ENCODE assay signal across 20 mouse cellular contexts in the genomic region with DNA sequence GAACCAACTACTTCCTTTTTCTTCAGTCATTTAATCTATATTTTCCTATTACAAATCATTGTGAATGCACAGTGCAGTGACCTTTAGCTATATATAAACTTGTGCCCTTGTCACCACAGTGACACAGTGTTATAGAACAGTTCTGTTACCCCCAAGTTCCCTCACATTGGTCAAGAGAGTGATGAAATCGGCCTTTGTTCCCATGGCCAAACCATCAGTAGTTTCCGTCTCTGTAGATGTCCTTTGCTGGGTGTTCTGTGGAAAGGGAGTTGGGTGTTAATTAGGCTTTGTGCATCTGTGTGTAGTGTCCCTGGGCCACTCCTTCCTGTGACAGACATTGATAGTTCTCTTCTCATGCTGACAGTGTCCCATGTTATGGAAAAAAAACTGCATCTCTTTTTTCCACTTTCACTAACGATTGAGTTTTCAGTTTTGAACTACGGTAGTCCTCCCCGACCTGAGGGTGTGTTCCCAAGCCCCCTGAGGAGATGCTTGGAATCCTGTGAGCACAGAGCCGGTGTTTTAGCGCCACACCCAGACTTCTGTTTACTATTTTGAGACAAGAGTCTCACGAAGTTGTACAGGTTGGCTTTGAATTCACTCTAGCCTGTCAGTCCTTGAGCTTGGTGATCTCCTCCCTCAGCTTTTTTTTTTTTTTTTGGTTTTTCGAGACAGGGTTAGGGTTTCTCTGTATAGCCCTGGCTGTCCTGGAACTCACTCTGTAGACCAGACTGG. TPM values are rescaled to one million over a fixed set of nuclear protein-coding genes. Genes with fewer than 3 reads are reported as not detected.
DNase-seq lines count a peak whose midpoint lies in the region; ATAC-seq and TF ChIP-seq lines count a peak whose summit lies in the region.
"Had no signal": no experiment of that assay in that cellular context is flagged by ENCODE, and none has a peak within 500 bp of the region (broad histone marks: within the 10 kb centered on the region; RNA-seq: fewer than 3 reads in every experiment).

No protein-coding gene starts in this region.

- no peak for TF ChIP-seq CTCF in CH12.LX (conservative IDR thresholded peaks at IDR 0.05 in 1 of 2, IDR thresholded peaks at IDR 0.05 in 1 of 2; ENCODE audit: low read depth in 2 of 2, low read length in 2 of 2)

- H3K36me3 ChIP-seq in CH12.LX (replicated peaks in 1 of 2; ENCODE audit: control insufficient read depth in 1 of 2, insufficient read depth in 1 of 2, low read length in 1 of 2) (peaks cover 2 to 56% of the 10 kb centered on the region in 2 experiments), macrophage (ENCODE audit: inconsistent target) (no peaks in the 10 kb centered on the region)
- H3K36me3 ChIP-seq: forebrain, embryonic 15.5 days; neural tube, embryonic 12.5 days had no signal

- DNase-seq in 416B (ENCODE audit: low read depth), result peak; percentile 85
- no peak for DNase-seq in CH12.LX (ENCODE audit: extremely low read depth)
- no peak for DNase-seq in adrenal gland, adult 8-10 months
- no peak for DNase-seq in embryo, embryonic 9.5 days (ENCODE audit: extremely low spot score)
- DNase-seq in ovary, postnatal 36 days (ENCODE audit: low spot score), result no peak
- DNase-seq: cerebellum, adult 9-10 months; heart, adult 18-20 months; right cerebral cortex, postnatal 25 days; thymus, postnatal 36 days had no signal

- TF ChIP-seq RAD21 in CH12.LX (IDR thresholded peaks at IDR 0.05; ENCODE audit: low read depth, low read length), result no peak

- H3K4me3 ChIP-seq in CH12.LX (replicated peaks in 1 of 3; ENCODE audit: low read depth in 2 of 3, low read length in 2 of 3, poor library complexity in 1 of 3), result no peak overlapping the region
- no peak overlapping the region for H3K4me3 ChIP-seq in macrophage (ENCODE audit: inconsistent target)
- H3K4me3 ChIP-seq: embryonic facial prominence, embryonic 10.5 days; erythroblast, embryonic 14.5 days; forebrain, embryonic 15.5 days; kidney, embryonic 15.5 days; limb, embryonic 15.5 days; neural tube, embryonic 12.5 days had no signal

- peaks cover 4 to 50% of the 10 kb centered on the region in 2 experiments; a peak in 3 of 4 replicates for H3K4me1 ChIP-seq in CH12.LX (ENCODE audit: control insufficient read depth in 1 of 2, insufficient read depth in 2 of 2)
- H3K4me1 ChIP-seq: neural tube, embryonic 12.5 days had no signal

- dilution Hi-C loops in CH12.LX (cut with MboI; ENCODE audit: extremely low pct_ligation_motif_present, extremely low pct_unique_long_range_greater_than_20kb, low sequenced_read_pairs), result no loop called here

- in situ Hi-C loops in CH12.LX (cut with MboI; ENCODE audit: low pct_ligation_motif_present, low pct_unique_long_range_greater_than_20kb, low sequenced_read_pairs), result no loop called here

- TF ChIP-seq POLR2A in CH12.LX (IDR thresholded peaks at IDR 0.05; ENCODE audit: low read depth, low read length), result no peak

- H3K4me2 ChIP-seq in CH12.LX (ENCODE audit: insufficient read depth, low read depth, poor library complexity, severe bottlenecking), result no peak overlapping the region
- H3K4me2 ChIP-seq: forebrain, embryonic 15.5 days; kidney, embryonic 15.5 days; limb, embryonic 15.5 days; neural tube, embryonic 12.5 days had no signal

- H3K27me3 ChIP-seq in CH12.LX (replicated peaks), result no peaks in the 10 kb centered on the region
- H3K27me3 ChIP-seq: kidney, embryonic 15.5 days; limb, embryonic 15.5 days; neural tube, embryonic 12.5 days; Patski had no signal

- ATAC-seq in common myeloid progenitor, adult 5-6 weeks (replicated peaks; ENCODE audit: low read depth, poor library complexity, severe bottlenecking), result peak; percentile 68
- ATAC-seq: CD4-positive, CD25-positive, alpha-beta regulatory T cell, adult 4 months; forebrain, embryonic 15.5 days; midbrain, embryonic 16.5 days had no signal

- H3K79me2 ChIP-seq in CH12.LX (replicated peaks; ENCODE audit: control insufficient read depth, extremely low read depth, insufficient read depth, poor library complexity, severe bottlenecking), result peaks cover 45% of the 10 kb centered on the region
- H3K79me2 ChIP-seq in macrophage (ENCODE audit: inconsistent target), result peaks cover 96% of the 10 kb centered on the region

- H3K27ac ChIP-seq in CH12.LX (ENCODE audit: insufficient read depth, low read depth) (peak overlapping the region; percentile 29; the same call in 1 of the 2 replicates), macrophage (peak overlapping the region; percentile 40)
- H3K27ac ChIP-seq: embryonic facial prominence, embryonic 10.5 days; forebrain, embryonic 15.5 days; kidney, embryonic 15.5 days; limb, embryonic 15.5 days; neural tube, embryonic 12.5 days had no signal

- H3K9ac ChIP-seq in CH12.LX (ENCODE audit: insufficient read depth, low read depth), result no peak overlapping the region
- H3K9ac ChIP-seq: forebrain, embryonic 15.5 days; kidney, embryonic 15.5 days; limb, embryonic 15.5 days; neural tube, embryonic 12.5 days had no signal

- H3K9me3 ChIP-seq in CH12.LX (replicated peaks; ENCODE audit: low read length), result no peaks in the 10 kb centered on the region
- H3K9me3 ChIP-seq: embryonic facial prominence, embryonic 10.5 days; forebrain, embryonic 15.5 days; kidney, embryonic 15.5 days; limb, embryonic 15.5 days; neural tube, embryonic 12.5 days had no signal

- no peak for TF ChIP-seq EP300 in CH12.LX (IDR thresholded peaks at IDR 0.05; ENCODE audit: low read length)

- WGBS in macrophage (ENCODE audit: missing documents), result 52% methylated on average over 8 of the region's 9 CpGs

TF ChIP-seq in CH12.LX, 34 proteins besides CTCF, POLR2A, EP300 and RAD21:
- TF ChIP-seq MYC (IDR thresholded peaks at IDR 0.05; ENCODE audit: low read depth, low read length), result no peak
- TF ChIP-seq HCFC1 (IDR thresholded peaks at IDR 0.05; ENCODE audit: low read depth, low read length), result no peak
- TF ChIP-seq NELFE (IDR thresholded peaks at IDR 0.05; ENCODE audit: low read depth, low read length), result no peak
- no peak for TF ChIP-seq ETS1 (conservative IDR thresholded peaks at IDR 0.05; ENCODE audit: low read depth, low read length)

RNA-seq across cellular contexts. Expression of a gene that starts 9.6 kb away (rescaled TPM):
- total RNA-seq in CH12.LX (2012; rRNA removed) (29.0 and 30.4 TPM in 2 replicates), CH12.LX (2014; rRNA removed) (13.3 and 13.6 TPM in 2 replicates)
- polyA plus RNA-seq in CH12.LX (2012; ENCODE audit: insufficient read length, low read depth) (43.0 and 51.1 TPM in 2 replicates), macrophage (2018) (93.5 to 244 TPM (median 125 TPM) in 3 replicates)
- total RNA-seq in common myeloid progenitor, adult 5-6 weeks (2017), result 80.5 and 106 TPM in 2 replicates
- 100 to 1,000 TPM; 206 to 532 (median 312) TPM for total RNA-seq in macrophage (2018; cell fraction: chromatin; rRNA removed)
- total RNA-seq in macrophage (2018; cell fraction: cytosol; rRNA removed), result 100 to 1,000 TPM; 104 to 167 (median 140) TPM
- total RNA-seq in macrophage (2018; cell fraction: nucleus; rRNA removed), result 100 to 1,000 TPM; 197 to 420 (median 240) TPM
- 100 to 1,000 TPM in 3 of 4 experiments, 10 to 100 TPM in 1; 96.3 to 115 (median 112) TPM for total RNA-seq in adrenal gland, adult 8-10 months (2022)

RNA-seq across cellular contexts. Expression of a gene that starts 54.6 kb away (rescaled TPM):
- total RNA-seq in CH12.LX (2012; rRNA removed), result 9.6 and 10.2 TPM in 2 replicates
- total RNA-seq in CH12.LX (2014; rRNA removed), result 10.2 and 12.1 TPM in 2 replicates
- 16.5 and 16.9 TPM in 2 replicates for polyA plus RNA-seq in CH12.LX (2012; ENCODE audit: insufficient read length, low read depth)
- 10.8 and 11.8 TPM in 2 replicates for total RNA-seq in common myeloid progenitor, adult 5-6 weeks (2017)
- 1 to 10 TPM; 2.0 to 8.6 (median 4.8) TPM for total RNA-seq in macrophage (2018; cell fraction: chromatin; rRNA removed)
- total RNA-seq in macrophage (2018; cell fraction: cytosol; rRNA removed), result 1 to 10 TPM; 3.9 to 7.4 (median 5.7) TPM
- 10 to 100 TPM in 5 of 26 experiments, 1 to 10 TPM in 21; 3.1 to 13.7 (median 7.6) TPM for total RNA-seq in macrophage (2018; cell fraction: nucleus; rRNA removed)
- polyA plus RNA-seq in macrophage (2018), result 3.4 to 5.4 TPM (median 4.4 TPM) in 3 replicates
- 1 to 10 TPM; 3.5 to 5.0 (median 3.9) TPM for total RNA-seq in adrenal gland, adult 8-10 months (2022)
